Mouse (Mus musculus) limb, embryonic 14.5 days (tissue): ENCODE data around the gene Abtb2. TPM values are rescaled to one million over a fixed set of nuclear protein-coding genes. Genes with fewer than 3 reads are reported as not detected.

Experiments used
- ATAC-seq: fragments of 200-750 bp; cut with Nextera tagmentation; 2 replicates; pipeline ENCODE4 v1.8.0; 2017; ENCODE audit warnings: low read depth, moderate number of reproducible peaks, moderate TSS enrichment; ENCODE audit not compliant: low FRiP score
- DNase-seq: peaks from one replicate; pipeline ENCODE4 v3.0.0-alpha.2; 2015; ENCODE audit warnings: low spot score
- H3K27ac ChIP-seq: fragments of 300-500 bp; sonication (generic); replicated peaks from 2 replicates; pipeline ENCODE4 v1.5.1; 2014; ENCODE audit warnings: low read depth, mild to moderate bottlenecking, low read length, moderate library complexity, mixed read lengths
- H3K27me3 ChIP-seq: fragments of 300-500 bp; sonication (generic); 2 replicates; pipeline ENCODE4 v1.6.1; 2014; ENCODE audit warnings: low read length, mixed read lengths; ENCODE audit not compliant: control insufficient read depth, insufficient read depth
- H3K36me3 ChIP-seq: fragments of 300-500 bp; sonication (generic); 2 replicates; pipeline ENCODE4 v1.6.1; 2014; ENCODE audit warnings: mild to moderate bottlenecking, low read length, moderate library complexity, mixed read lengths; ENCODE audit not compliant: control insufficient read depth, insufficient read depth
- H3K4me1 ChIP-seq: fragments of 300-500 bp; sonication (generic); 2 replicates; pipeline ENCODE4 v1.6.1; 2014; ENCODE audit warnings: antibody characterized with exemption, low read length, mixed read lengths; ENCODE audit not compliant: control insufficient read depth, insufficient read depth
- H3K4me2 ChIP-seq: fragments of 300-500 bp; sonication (generic); replicated peaks from 2 replicates; pipeline ENCODE4 v1.6.1; 2014; ENCODE audit warnings: low read depth, mild to moderate bottlenecking, low read length, moderate library complexity; ENCODE audit not compliant: severe bottlenecking
- H3K4me3 ChIP-seq: fragments of 300-500 bp; sonication (generic); replicated peaks from 2 replicates; pipeline ENCODE4 v1.5.1; 2014; ENCODE audit warnings: low read length
- H3K9ac ChIP-seq: fragments of 300-500 bp; sonication (generic); 2 replicates; pipeline ENCODE4 v1.6.1; 2014; ENCODE audit warnings: mild to moderate bottlenecking, low read depth, low read length, moderate library complexity; ENCODE audit not compliant: severe bottlenecking
- H3K9me3 ChIP-seq: fragments of 300-500 bp; sonication (generic); 2 replicates; pipeline ENCODE4 v1.6.1; 2016; ENCODE audit warnings: low read length; ENCODE audit not compliant: control insufficient read depth
- POLR2A ChIP-seq: fragments of 200-500 bp; IDR thresholded peaks from 2 replicates; pipeline ENCODE4 v1.8.0; 2012; ENCODE audit warnings: inconsistent platforms, mild to moderate bottlenecking, moderate library complexity, borderline replicate concordance; ENCODE audit not compliant: insufficient read depth, insufficient read length; ENCODE audit errors: extremely low read depth
- WGBS: fragments of 180-500 bp; shearing (Covaris S2); extraction: QIAGEN DNeasy Blood & Tissue Kit; methylation state at CpG from one replicate; pipeline ENCODE4 v1.1.7; 2014; 5-methylcytosine and 5-hydroxymethylcytosine counted together
- polyA plus RNA-seq, 2 experiments: library from polyadenylated mRNA; depleted of rRNA in 1 of 2; stranded (reverse) in 1 of 2; unstranded in 1 of 2; fragments of >200 nt; fragmentation: Nextera tagmentation in 1 of 2; extraction: Ambion mirVana in 1 of 2; gene quantifications; 2 replicates each; pipeline versions ENCODE4 v1.2.1 to v1.2.3; 2012 to 2014

Gene Abtb2
- polyA plus RNA-seq, 2 experiments = 15.6 to 22.7 TPM

GRCm38 (mm10) chr2:103600165-103600891 is 34.2 kb downstream of the Abtb2 start:
- ATAC-seq (peak; percentile 84), DNase-seq (peak; percentile 79)
- no peak overlapping the region for H3K4me3 ChIP-seq
- H3K36me3 ChIP-seq = no peaks in the 10 kb centered on the region
- no peak for TF ChIP-seq POLR2A
- peak overlapping the region; percentile 34; the same call in 1 of the 2 replicates for H3K27ac ChIP-seq
- H3K9ac ChIP-seq = no peak overlapping the region
- no peak overlapping the region; the same call in 1 of the 2 replicates for H3K4me2 ChIP-seq
- 15% methylated on average over 8 of the region's 8 CpGs for WGBS
- H3K27me3 ChIP-seq = no peaks in the 10 kb centered on the region
- H3K4me1 ChIP-seq = peaks cover 53% of the 10 kb centered on the region
- H3K9me3 ChIP-seq = no peaks in the 10 kb centered on the region

- no peak overlapping the region for H3K4me3 ChIP-seq
- ATAC-seq = no peak
- H3K27ac ChIP-seq = no peak overlapping the region; the same call in 1 of the 2 replicates
- H3K27me3 ChIP-seq = no peaks in the 10 kb centered on the region
- H3K9me3 ChIP-seq = no peaks in the 10 kb centered on the region
- no peak for DNase-seq
- no peak overlapping the region for H3K9ac ChIP-seq
- no peaks in the 10 kb centered on the region for H3K36me3 ChIP-seq
- H3K4me1 ChIP-seq = peaks cover 46% of the 10 kb centered on the region
- no peak overlapping the region for H3K4me2 ChIP-seq
- 45% methylated on average over 1 of the region's 1 CpGs for WGBS
- no peak for TF ChIP-seq POLR2A
Observed at GRCm38 (mm10) chr2:103601126-103601525, 35.0 kb downstream of the Abtb2 start.

- no peak overlapping the region for H3K4me2 ChIP-seq
- H3K4me1 ChIP-seq = peaks cover 44% of the 10 kb centered on the region
- H3K9ac ChIP-seq = no peak overlapping the region
- 45% methylated on average over 1 of the region's 1 CpGs for WGBS
- ATAC-seq = no peak
- no peaks in the 10 kb centered on the region for H3K27me3 ChIP-seq
- no peak overlapping the region for H3K27ac ChIP-seq
- no peak for DNase-seq
- H3K36me3 ChIP-seq = no peaks in the 10 kb centered on the region
- no peak overlapping the region for H3K4me3 ChIP-seq
- TF ChIP-seq POLR2A = no peak
- H3K9me3 ChIP-seq = no peaks in the 10 kb centered on the region
Observed at GRCm38 (mm10) chr2:103601531-103601930, 35.4 kb downstream of the Abtb2 start.

GRCm38 (mm10) chr2:103603209-103603608 is 37.1 kb downstream of the Abtb2 start:
- peaks cover 41% of the 10 kb centered on the region for H3K4me1 ChIP-seq
- ATAC-seq (no peak), DNase-seq (no peak)
- WGBS = 72% methylated on average over 3 of the region's 3 CpGs
- no peak overlapping the region for H3K27ac ChIP-seq
- no peak overlapping the region for H3K4me3 ChIP-seq
- no peak overlapping the region for H3K4me2 ChIP-seq
- no peaks in the 10 kb centered on the region for H3K27me3 ChIP-seq
- no peak overlapping the region for H3K9ac ChIP-seq
- H3K36me3 ChIP-seq = no peaks in the 10 kb centered on the region
- TF ChIP-seq POLR2A = no peak
- no peaks in the 10 kb centered on the region for H3K9me3 ChIP-seq

- Histone ChIP-seq H3K27ac (no peak overlapping the region), H3K36me3 (no peaks in the 10 kb centered on the region), H3K4me3 (no peak overlapping the region), H3K4me1 (peaks cover 39% of the 10 kb centered on the region), H3K27me3 (no peaks in the 10 kb centered on the region), H3K4me2 (no peak overlapping the region), H3K9ac (no peak overlapping the region), H3K9me3 (no peaks in the 10 kb centered on the region)
- DNase-seq = no peak
- no peak for ATAC-seq
- WGBS = 50% methylated on average over 1 of the region's 1 CpGs
- no peak for TF ChIP-seq POLR2A
Observed at GRCm38 (mm10) chr2:103603869-103604268, 37.8 kb downstream of the Abtb2 start.
